Mouse (Mus musculus): Measurements from ENCODE around the gene Gm20388. TPM values are rescaled to one million over a fixed set of nuclear protein-coding genes. Genes with fewer than 3 reads are reported as not detected.
A peak's percentile ranks its signal among the peaks of the same experiment; 100 is the strongest.

Gene Gm20388
- total RNA-seq, 2 experiments from 2014 or later, result 18.5 to 23.8 TPM

GRCm38 (mm10) chr8:122432443-122433268 is 2522.0 kb downstream of the Gm20388 start, which contains the start of gene Cyba:
Cyba (minus strand) TSS chr8:122432930.
- ATAC-seq (replicated peaks; ENCODE audit: poor library complexity, severe bottlenecking), result peak; percentile 54

- peak; percentile 20 for ATAC-seq (replicated peaks; ENCODE audit: poor library complexity, severe bottlenecking)
Measured at GRCm38 (mm10) chr8:122433269-122433905, 2522.7 kb downstream of the Gm20388 start.

GRCm38 (mm10) chr8:122435375-122435774 is 2524.7 kb downstream of the Gm20388 start:
- no peak for ATAC-seq (replicated peaks; ENCODE audit: poor library complexity, severe bottlenecking)

GRCm38 (mm10) chr8:122436146-122436545 is 2525.5 kb downstream of the Gm20388 start:
- no peak for ATAC-seq (replicated peaks; ENCODE audit: poor library complexity, severe bottlenecking)

- ATAC-seq (replicated peaks; ENCODE audit: poor library complexity, severe bottlenecking), result 0 out of 2 replicates have a peak, but pooled peaks have one; percentile 6
Measured at GRCm38 (mm10) chr8:122436586-122437125, 2526.0 kb downstream of the Gm20388 start.

- peak; percentile 70 for ATAC-seq (replicated peaks; ENCODE audit: poor library complexity, severe bottlenecking)
Measured at GRCm38 (mm10) chr8:122437708-122438331, 2527.2 kb downstream of the Gm20388 start.

- no peak for ATAC-seq (replicated peaks; ENCODE audit: poor library complexity, severe bottlenecking)
Measured at GRCm38 (mm10) chr8:122439336-122439735, 2528.7 kb downstream of the Gm20388 start.

- no peak for ATAC-seq (replicated peaks; ENCODE audit: poor library complexity, severe bottlenecking)
Measured at GRCm38 (mm10) chr8:122441326-122441725, 2530.7 kb downstream of the Gm20388 start.

GRCm38 (mm10) chr8:122442356-122442755 is 2531.7 kb downstream of the Gm20388 start:
- ATAC-seq (replicated peaks; ENCODE audit: poor library complexity, severe bottlenecking), result no peak

- ATAC-seq (replicated peaks; ENCODE audit: poor library complexity, severe bottlenecking), result no peak
Measured at GRCm38 (mm10) chr8:122442781-122443180, 2532.1 kb downstream of the Gm20388 start.

- ATAC-seq (replicated peaks; ENCODE audit: poor library complexity, severe bottlenecking), result peak; percentile 91
Measured at GRCm38 (mm10) chr8:122443262-122444006, 2532.8 kb downstream of the Gm20388 start, which contains the start of gene Mvd. Mvd (minus strand) TSS chr8:122443422.

- ATAC-seq (replicated peaks; ENCODE audit: poor library complexity, severe bottlenecking), result peak; percentile 27; the same call in 1 of the 2 replicates
Measured at GRCm38 (mm10) chr8:122444058-122444748, 2533.6 kb downstream of the Gm20388 start.

GRCm38 (mm10) chr8:122445203-122445602 is 2534.6 kb downstream of the Gm20388 start:
- no peak for ATAC-seq (replicated peaks; ENCODE audit: poor library complexity, severe bottlenecking)

GRCm38 (mm10) chr8:122451161-122451703 is 2540.6 kb downstream of the Gm20388 start:
- ATAC-seq (replicated peaks; ENCODE audit: poor library complexity, severe bottlenecking), result no peak

GRCm38 (mm10) chr8:122452154-122452553 is 2541.5 kb downstream of the Gm20388 start:
- no peak for ATAC-seq (replicated peaks; ENCODE audit: poor library complexity, severe bottlenecking)

GRCm38 (mm10) chr8:122454409-122454808 is 2543.8 kb downstream of the Gm20388 start:
- peak; percentile 54 for ATAC-seq (replicated peaks; ENCODE audit: poor library complexity, severe bottlenecking)

GRCm38 (mm10) chr8:122457171-122457570 is 2546.5 kb downstream of the Gm20388 start:
- ATAC-seq (replicated peaks; ENCODE audit: poor library complexity, severe bottlenecking), result no peak

GRCm38 (mm10) chr8:122459218-122459900 is 2548.7 kb downstream of the Gm20388 start:
- no peak for ATAC-seq (replicated peaks; ENCODE audit: poor library complexity, severe bottlenecking)
